Mouse (Mus musculus): Measurements from ENCODE around the gene Arhgap15.

Arhgap15 gene

DNA sequence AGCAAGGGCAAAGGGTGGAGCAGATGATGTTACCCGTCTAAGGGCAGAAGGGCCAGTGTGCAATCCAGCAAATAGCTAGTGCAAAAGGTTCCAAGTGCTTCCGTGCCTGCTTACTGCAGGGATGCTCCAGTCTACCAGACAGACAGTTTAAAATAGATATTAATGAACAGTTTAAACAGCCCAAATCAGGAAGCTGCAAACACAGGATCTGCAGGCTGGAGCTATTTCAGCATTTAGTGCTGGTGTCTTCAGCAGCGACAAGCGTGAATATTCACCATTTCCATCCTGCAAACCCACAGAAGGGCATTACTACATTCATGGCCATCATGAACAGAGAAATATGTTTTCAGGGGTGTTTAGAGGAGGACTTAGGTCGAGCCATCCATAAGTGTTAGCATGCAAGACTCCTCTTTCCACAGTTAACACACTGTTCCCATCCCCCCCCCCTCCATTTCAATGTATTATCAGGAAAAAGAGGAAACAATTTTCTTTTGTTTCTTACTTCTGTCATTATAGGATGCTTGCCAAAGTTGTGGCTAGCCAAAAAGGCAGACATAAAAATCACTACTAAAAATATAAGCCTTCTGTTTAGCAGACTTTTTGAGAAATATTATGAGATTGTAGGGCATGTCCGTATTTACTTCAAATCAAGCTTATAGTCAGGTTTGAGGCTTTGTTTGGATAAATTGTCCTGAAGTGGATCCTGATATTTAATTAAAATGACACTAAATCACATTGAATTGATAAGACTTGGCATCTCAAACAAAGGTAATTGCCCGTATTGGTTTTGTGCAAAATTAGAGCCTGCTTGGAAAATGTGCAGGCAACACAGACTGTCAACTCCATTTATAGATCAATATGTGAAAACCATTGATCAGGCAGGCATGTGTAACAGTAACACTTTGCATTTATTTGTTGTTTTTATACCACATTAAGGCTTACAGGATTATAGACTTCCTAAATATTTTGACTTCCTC, 35.4 kb downstream of the Arhgap15 start:
- DNase-seq: no peak

- no peak for DNase-seq
Measured at GRCm38 (mm10) chr2:43786101-43786500, 37.5 kb downstream of the Arhgap15 start.

DNA sequence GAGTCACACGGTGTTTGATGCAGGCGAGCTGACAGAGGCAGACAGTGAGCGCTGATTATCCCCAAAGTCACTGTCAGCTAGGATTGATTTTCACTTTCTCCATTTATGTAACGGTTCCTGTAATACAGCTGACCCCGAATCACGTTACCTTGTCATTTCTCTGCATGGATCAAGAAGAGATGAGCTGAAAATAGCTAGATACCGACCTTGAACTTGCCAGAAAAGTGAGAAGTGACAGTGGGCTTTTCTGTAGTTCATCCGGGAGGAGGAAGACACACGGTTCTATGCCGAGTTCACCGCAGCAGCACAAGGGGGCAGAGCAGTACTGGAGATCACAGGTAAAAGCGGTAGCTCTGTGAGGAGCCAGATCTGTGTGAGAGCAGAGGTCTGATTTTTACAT, 38.5 kb downstream of the Arhgap15 start:
- DNase-seq: no peak

- DNase-seq: no peak
Measured at GRCm38 (mm10) chr2:43788484-43788883, 39.9 kb downstream of the Arhgap15 start.

DNA sequence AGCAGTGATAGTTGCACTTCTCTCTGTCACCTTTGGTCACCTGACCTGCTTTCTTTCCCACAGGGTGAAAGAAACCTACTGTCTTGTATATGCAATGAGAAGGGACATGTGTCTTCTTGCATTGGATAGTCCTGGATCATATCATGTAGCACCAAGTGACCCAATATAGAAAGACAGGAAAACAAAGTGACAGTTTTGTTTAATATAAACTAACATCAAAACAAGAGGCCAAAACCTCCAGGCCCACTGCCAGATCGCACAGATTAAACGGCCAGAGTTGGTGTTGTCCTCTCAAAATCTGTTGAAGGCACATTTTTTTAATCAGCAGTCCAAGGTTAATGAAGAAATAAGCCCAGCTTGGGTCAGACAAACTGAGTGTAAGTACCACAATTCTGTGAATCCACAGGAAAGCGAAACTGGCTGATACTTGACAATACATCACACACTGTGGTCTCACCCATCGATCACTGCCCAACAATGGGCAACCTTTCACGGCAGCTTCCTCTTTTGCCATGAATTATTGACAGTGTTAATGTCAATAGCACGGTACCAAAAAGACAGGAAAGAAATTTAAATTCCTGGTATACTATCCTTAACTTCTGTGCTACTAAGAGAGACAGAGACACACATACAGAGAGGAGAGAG, 41.5 kb downstream of the Arhgap15 start:
- DNase-seq: no peak

DNA sequence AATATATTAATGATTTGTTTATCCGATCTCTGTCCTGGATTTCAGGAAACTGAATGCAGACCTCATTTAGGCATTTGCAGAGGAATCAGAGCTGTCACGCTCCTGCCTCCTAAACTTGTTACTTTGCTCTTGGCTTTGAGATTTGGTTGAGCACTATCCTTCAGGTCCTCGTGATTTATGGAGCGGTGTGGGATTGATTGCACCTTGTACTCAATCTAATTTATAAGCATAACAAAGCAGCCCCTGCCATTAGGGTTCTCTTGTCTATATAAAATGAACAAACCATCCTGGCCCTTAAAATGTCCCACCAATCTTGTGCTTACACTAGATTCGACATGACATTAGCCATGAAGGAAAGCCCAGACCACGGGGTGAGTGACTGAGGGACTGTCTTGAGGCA, 43.0 kb downstream of the Arhgap15 start:
- DNase-seq: no peak

GRCm38 (mm10) chr2:43793105-43793504, 44.5 kb downstream of the Arhgap15 start:
- no peak for DNase-seq

- DNase-seq: no peak
Measured at GRCm38 (mm10) chr2:43794700-43795099, 46.1 kb downstream of the Arhgap15 start.

DNA sequence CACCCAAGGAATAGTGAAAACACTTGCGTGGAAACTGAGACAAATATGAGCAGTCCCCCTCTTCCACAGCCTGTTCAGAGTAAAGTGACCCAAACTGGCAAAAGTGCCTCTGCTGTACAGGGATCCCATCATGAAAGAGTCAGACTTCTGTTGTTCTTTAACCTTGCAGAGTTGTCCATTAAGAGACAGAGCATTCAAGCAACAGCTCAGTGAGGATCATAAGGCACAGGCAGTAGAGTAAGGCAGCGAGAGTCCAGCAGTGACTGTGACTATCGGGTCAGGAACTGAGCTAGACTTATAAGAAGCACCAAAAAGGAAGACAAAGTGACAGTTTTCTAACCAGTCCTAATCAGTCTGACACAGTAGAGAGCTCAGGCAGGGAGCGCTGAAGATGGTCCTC, 47.8 kb downstream of the Arhgap15 start:
- DNase-seq: no peak

DNA sequence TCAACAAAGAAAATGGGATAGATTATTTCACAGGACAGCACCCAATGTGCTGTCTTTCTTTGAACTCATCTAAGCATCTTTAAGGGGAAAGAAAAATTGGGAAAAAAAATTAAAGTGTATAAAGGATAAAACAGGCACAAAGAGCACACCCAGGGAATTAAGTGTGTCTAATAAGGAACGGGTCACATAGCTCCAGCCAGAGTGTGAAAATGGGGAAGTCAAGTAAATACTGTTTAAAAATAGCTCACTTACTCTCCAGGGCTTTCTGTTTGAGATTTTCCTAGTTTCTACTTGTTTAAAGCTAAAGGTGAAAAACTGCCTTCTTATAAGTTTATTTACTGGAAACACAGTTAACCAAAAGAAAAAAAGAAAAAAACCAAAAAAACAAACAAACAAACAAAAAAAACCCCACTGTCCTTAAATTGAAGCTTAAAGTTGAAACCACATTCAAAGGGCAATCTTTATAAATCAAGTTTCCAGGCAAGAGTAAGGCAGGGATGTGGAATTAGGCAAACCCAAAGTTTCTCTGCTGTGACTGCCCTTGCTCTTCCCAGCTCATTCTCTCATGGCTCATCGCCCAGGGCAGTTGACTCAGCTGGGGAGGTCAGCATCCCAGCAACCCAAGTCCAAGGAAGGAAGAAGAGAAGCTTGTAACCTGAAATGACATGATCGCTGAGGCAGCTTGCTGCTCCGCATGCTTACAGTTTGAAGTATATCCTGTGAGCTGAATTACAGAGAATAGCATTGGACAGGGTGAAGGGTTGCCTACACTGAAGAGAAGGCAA, 57.5 kb downstream of the Arhgap15 start:
- DNase-seq: no peak

DNA sequence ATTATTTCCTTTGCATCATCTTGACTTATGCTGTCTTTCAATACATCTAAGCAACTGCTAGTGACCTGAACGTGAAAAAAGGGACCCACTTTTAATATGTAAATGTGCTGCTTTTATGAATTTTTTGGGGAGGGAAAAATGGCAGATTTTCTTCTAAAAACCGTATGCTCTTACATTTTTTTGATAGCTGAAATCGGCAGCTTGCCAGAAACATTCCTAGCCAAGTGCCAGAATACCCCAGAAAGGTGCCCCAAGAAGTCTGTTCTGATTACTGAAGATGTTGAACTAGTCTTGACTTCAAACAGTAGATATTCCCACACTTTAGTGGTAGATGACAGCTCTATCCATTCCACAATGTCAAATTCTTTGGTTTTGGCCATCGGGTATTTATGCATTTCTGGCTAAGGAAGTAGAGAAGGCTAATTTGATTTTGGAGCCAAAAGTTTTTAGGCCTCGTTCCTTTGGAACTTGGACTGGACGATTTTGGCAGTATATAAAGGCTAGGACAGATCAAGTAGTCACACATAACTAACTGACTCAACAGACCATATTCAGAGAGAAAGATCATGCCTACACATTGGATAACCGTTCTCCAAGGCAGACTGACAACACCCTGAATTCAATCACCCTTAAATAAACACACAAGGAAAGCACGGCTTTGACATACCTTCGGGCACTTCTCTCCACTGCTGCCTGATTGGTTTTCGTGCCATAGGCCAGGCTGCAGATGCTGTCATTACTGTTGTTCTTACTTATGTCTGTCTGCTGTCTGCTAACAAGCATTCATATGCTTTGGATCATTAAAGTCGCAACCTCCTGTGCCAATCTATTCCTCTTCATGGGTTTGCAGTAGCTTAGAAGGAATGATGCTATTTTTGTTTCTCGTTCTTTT, 67.5 kb downstream of the Arhgap15 start:
- DNase-seq: no peak

DNA sequence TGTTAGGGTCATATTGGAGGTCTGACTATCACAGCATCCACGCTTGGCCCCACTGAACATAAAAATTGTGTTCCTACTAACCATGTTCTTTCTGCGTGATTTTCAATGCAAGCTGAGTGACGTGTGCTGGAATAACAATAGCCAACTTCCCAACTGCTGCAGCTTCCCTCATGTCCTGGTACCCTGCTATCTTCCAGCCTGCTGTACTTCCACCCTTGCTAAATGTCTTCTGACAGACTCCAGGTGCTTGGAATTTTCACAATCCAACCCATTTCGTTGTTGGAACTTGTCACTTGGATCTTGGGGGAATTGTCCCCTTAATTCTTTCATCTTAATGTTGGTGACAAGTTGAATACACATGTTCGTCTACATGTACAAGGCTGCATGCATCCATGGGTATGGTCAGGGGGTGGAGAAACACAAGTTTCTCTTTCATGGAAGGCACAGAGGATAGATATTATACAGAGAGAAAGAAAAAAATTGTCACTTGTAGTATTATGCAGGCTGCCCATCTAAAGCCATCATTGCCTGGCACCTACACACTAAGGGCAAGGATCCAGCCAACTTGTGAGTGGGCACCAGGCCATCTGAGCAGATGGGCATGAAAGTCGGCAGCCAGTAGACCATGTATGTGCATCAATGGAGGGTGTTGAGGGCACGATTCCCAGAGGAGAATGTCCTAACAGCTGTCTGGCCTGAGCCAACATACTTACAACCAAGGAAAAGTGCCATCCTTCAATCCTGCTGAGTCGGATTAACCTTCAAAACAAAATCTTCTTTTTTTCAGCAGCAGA, 68.4 kb downstream of the Arhgap15 start:
- no peak for DNase-seq

DNA sequence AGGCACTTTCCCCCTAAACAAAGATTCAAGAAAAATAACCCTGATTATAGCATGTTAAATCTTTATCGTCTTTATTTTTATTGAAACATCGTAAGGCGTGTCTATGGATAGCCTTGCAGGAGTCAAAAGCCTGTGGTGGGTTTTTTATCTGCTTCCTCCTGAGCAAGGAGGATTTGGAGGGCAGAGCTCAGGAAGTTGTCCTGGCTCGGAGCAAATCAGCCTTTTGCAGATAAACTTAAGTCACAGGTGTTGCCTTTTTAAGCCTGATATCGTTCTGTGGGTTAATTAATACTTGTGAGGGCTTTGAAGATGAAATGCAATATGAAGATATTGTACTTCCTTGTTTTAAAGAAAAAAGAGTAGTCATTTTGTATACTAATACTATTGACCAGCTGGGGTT, 87.3 kb downstream of the Arhgap15 start:
- no peak for DNase-seq

DNA sequence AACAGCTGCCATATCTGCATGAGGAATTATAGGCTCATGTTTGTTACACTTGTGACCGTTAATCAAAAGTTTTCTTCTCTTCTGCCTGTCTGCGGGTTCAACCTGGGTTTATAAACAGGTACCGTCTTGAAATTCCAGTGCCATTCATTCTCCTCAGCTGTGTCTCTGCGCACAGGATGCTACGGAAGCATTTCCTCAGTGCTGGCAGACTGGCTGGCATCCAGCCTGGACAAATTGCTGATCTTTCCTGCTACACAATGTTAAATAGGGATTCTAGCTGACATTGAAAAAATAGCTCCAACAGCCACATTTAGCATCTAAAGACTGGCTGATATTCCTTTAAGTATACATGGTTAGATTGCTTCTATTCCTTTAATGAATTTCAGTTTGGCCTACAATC, 93.0 kb downstream of the Arhgap15 start:
- DNase-seq: no peak

DNA sequence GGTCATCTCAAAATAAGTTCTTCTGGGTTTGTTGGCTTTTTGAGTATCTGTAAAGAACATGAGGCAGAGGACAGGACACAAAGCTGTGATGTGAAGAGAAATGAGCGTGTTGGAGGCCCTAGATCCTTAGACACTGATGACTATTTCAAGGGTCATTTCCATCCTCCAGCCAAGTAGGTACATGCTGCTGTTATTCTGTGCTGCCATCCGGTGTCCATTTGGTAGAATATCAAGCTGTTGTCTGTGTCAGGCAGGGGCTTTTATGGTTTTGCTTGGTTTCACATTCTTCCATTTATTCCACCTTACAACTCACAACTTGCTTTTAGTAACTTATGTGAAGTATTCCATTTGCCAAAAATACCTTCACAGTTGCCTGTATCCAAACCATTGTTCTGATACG, 102.6 kb downstream of the Arhgap15 start:
- peak; percentile 42 to 43 for DNase-seq

- DNase-seq: peak; percentile 6 to 7
Measured at GRCm38 (mm10) chr2:43862709-43863108, 114.1 kb downstream of the Arhgap15 start.

- peak; percentile 74 to 78 for DNase-seq
Measured at GRCm38 (mm10) chr2:43902403-43902973, 153.9 kb downstream of the Arhgap15 start.

DNA sequence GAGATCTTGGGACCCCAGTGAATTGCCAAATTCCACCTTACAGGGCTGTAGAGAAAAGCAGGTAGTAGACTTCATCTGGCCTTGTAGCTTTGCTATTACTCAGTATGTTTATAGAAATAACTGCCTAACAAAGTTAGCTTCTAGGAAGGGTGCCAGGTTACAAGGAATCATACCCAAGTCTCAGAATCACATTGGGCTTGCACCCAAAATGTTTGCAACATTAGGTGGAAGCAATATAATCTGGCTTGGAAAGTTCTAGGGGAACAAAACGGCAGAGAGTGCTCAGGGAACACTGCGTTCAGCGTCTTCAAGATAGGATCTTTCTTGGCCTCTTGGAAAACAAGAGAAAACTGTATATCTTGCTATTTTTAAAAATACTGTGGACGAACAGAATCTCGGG, 158.9 kb downstream of the Arhgap15 start:
- no peak for DNase-seq

GRCm38 (mm10) chr2:43914104-43914503, 165.5 kb downstream of the Arhgap15 start:
- DNase-seq: no peak

DNA sequence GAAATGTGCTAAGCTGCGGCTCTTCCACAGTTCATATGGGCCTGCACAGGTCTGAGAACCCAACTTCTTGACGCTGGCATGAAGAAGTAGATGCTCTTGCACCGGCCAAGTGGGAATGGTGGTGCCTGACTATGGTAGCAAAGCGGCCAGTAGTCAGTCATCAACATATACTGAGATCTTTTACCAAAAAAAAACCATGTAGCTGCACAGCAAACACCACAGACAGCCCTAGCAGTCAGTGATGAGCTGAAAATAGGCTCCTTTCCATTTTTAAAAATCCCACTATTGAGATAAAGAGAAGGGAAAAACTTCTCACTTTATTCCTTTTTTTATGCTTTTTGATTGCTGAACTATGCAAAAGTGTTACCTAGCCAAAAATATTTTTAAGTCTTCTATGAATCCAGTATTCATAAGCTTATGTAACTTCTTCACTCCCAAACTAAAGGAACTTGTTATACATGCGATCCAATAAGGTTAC, 175.3 kb downstream of the Arhgap15 start:
- DNase-seq: no peak

DNA sequence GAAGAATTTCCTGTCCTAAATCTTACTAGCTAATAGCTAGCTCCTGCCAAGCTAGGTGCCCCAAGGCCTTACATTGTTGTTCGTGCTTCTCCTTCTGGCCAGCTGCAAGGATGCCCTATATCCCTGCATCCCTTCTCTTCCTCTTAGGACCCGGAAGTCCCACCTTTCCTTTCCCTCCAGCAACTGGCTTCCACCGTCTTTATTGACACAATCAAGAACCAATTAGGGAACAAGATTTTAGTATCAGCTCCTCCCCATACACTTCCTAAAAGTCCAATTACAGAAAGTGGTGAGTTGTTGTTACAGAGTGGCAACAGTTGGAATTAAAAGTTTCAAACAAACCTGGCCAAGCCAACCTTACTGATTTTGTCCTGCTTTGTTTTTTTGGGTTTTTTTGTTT, 183.1 kb downstream of the Arhgap15 start:
- DNase-seq: no peak

Data from B cell, adult 2 months (primary cell).